Mouse (Mus musculus) ovary, postnatal 36 days (tissue): ENCODE data around the gene Rpl5.
"Not testable (repeated sequence)": the region's sequence is repeated elsewhere in the genome, so short reads cannot be mapped to it uniquely, and the experiment has no call there.

Experiments
- DNase-seq: peaks from one replicate; pipeline ENCODE4 v3.0.0; 2022; ENCODE audit warnings: low spot score, mixed read lengths

Gene Rpl5

DNA sequence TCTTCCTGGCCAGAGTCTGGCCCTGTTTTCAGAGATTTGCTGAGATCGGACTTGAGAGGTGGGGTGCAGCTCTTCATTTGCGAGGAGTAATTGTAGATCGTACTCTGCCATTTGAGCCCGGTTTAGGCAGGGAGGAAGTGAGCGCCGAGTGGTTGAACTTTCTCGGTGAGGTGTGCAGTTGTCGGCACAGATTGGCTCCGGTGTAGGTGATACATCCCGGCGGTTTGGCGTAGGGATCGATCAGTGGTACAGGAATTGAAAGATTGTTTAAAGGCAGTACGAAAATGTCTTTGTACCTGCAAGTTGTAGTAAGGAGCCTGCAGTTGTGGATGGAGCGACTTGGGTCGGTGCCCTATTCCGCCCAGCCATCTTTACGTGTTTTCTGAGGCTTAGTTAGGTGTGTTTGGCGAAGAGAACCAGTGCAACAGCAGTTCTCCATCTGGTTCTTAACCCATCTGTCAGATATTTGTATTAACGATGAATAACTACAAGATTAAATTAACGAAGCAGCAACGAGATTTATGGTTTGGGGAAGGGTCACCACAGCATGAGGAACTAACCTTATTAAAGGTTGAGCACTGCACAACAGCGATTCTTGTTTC, 813 bp downstream of the Rpl5 start:
- no peak for DNase-seq

- DNase-seq: no peak
Measured at GRCm38 (mm10) chr5:107904325-107904724, 4.0 kb downstream of the Rpl5 start.

DNA sequence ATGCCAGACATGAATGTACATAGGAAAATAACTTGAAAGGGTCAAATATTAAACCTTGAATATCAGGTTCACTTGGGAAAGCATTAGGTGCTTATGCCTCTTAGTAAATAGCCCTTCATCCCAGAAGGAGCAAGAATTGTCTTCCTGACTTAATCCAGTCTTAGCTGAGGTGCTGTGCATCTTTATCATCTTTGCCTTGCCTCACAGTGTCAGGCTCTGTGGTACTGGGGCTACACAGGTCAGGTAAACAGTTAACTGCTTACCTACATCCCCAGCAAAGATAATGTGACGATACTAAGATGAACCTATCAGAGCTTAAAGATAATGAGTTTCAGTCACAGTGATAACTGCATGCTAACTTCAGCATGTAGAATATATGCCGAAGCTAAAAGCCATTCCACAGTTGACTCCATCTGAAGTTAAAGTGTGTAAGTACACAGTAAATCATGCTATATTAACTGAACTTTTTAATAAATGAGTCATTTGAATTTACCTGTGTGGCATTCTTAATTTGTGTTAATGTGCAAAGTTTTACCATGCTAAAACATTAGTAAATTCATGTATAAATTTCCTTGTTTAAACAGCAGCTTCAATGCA, 8.3 kb downstream of the Rpl5 start:
- no peak for DNase-seq

GRCm38 (mm10) chr5:107909668-107910067, 9.4 kb downstream of the Rpl5 start:
- no peak for DNase-seq

- DNase-seq: no peak
Measured at GRCm38 (mm10) chr5:107910084-107910616, 9.8 kb downstream of the Rpl5 start.

- DNase-seq: no peak
Measured at GRCm38 (mm10) chr5:107911012-107911411, 10.7 kb downstream of the Rpl5 start.

DNA sequence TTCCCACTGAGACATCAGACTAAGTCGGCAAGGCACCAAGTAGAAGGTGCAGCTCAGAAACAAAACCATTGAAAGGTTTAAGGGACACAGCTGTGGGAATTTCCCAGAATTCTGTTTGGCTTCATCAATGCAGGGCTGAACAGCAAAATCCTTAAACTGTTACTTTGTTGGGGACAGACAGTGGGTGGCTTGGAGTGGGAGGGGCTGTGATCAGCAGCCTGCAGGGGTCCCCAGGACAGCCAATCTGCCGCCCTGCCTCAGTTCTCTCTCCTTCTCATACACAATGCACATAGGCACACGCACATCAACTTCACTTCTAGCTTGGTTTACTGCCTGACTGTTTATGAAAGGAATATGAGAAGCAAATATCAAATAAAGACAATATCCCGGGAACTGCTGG, 15.0 kb downstream of the Rpl5 start:
- no peak for DNase-seq

- DNase-seq: no peak
Measured at GRCm38 (mm10) chr5:107921400-107922252, 21.3 kb downstream of the Rpl5 start.

DNA sequence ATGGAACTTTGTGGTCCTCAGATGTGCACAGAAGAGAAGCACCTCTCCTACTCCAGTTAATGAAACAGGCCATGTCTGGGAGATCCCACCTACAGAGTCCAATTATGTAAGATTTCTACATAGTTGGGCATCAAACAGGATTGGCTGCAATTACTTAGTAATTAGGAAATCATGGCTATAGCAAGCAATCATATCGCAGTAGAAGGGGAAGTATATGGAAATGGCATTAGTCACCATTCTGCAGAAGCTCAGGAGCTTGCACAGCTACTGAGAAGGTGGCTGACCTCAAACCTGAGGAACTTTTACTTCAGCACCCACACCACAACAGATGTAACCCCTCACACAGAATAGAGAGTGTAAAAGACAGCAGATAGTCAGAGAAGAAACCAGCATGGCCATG, 22.5 kb downstream of the Rpl5 start:
- no peak for DNase-seq

DNA sequence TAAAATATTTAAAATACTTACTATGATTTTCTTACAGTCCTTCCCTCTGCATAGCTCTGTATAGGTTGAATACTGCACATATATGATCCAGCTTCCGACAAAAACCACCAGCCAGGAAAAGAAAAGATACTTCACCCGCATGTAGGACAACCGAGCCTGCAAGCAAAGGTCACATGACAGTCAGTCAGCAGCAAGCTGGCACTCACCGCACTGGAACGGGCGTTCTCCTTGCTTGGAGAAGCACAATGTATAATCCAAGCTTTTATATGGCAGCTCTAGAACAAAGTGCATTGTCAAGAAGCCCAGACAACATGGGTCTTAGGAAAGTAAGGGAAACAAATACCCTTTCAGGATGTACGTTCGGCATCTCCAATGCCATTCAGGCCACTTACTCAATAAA, 24.3 kb downstream of the Rpl5 start:
- no peak for DNase-seq

- no peak for DNase-seq
Measured at GRCm38 (mm10) chr5:107926550-107927249, 26.4 kb downstream of the Rpl5 start.

- DNase-seq: no peak
Measured at GRCm38 (mm10) chr5:107932556-107932955, 32.3 kb downstream of the Rpl5 start.

DNA sequence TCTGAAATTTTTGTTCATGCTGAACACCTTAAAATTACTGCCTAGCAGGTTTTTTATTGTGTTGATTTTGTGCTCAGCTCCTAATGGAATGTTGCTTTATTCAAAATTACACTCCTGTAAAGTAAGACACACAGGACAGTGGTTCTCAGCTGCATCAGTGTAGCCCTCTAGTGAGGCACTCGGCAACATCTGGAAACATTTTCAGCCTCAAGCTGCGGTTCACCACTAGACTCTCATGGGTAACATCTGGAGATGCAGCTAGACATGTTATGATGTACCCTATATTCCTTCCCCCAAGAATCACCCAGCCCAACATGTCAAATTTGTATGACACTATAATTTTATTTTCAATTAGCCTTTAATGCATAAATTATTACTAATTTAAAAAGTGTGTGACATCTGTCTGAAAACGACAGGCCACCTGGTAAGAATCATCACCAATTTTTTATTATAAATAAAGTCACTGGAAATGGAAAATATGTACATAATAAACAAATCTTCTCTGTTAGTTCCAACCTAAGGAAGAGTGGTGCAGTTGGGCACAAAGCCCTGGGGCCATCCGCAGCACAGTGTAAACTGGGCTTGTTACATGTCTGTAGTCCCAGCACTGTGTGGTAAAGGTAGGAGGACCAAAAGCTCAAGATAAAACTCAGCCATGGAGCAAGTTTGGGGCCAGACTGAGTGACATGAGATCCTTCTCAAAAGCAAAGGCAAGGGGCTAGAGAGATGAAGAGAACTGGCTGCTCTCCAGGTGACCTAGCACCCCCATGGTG, 33.1 kb downstream of the Rpl5 start:
- no peak for DNase-seq

- no peak for DNase-seq
Measured at GRCm38 (mm10) chr5:107934770-107935543, 34.7 kb downstream of the Rpl5 start.

DNA sequence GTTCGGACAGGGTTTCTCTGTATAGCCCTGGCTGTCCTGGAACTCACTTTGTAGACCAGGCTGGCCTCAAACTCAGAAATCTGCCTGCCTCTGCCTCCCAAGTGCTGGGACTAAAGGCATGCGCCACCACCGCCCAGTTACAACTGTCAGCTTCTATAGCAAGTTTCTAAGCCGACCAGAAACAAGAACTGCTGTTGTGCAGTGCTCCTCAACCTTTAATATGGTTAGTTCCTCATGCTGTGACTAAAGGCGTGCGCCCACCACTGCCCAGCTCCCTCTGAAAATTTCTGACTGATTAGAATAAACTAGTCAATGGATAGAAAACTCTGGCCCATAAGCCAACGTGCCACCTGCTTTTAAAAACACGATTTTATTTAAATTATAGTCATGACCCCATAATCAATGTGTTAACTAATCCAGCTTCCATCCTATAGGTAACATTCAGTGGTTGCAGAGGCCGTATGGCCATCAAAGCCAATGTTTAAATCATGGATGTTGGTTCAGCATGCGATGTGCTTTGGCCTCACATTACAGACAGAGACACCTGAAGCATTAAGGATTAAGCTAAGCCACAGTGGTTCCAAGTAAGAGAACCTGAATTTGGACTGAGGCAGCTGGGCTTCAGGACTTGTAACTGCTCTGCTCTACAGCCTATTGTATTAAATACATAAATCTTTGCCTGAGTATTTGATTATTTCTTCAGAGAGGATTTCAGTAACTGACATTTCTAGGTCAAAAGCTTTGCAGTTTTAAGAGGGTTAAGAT, 36.5 kb downstream of the Rpl5 start:
- DNase-seq: no peak

DNA sequence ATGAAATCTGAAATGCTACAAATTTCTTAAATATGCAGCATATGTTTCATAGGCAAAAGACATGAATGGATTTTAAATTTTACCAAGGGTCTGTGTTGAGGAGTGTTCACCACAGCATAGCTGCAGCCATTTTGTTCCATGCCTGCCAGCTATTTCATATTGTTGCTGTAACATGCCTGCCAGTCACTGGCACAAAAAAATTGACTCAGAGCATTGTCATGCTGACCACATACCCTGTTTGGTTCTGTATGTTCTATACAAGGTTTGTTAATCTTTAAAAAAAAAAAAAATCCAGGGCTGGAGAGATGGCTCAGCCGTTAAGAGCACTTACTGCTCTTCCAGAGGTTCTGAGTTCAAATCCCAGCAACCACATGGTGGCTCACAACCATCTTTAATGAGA, 38.2 kb downstream of the Rpl5 start:
- not testable (repeated sequence) for DNase-seq

DNA sequence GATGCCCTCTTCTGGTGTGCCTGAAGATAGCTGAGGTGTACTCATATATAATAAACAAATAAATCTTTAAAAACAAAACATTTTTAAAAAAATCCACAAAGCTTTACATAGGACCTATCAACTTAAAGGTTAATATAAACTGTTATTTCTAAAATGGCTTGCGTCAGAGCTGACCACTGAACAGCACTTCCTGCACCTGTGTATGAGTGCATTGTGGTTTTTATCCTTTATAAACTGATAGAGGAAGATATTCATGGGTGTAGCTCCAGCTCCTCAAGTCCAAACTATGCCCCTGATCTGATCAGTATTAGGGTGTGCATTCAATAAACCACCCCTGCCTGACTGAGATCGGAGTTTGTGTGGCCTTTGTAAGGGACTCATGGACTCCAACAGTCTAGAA, 38.6 kb downstream of the Rpl5 start:
- DNase-seq: no peak

- DNase-seq: no peak
Measured at GRCm38 (mm10) chr5:107939701-107940100, 39.4 kb downstream of the Rpl5 start.

GRCm38 (mm10) chr5:107941222-107941621, 40.9 kb downstream of the Rpl5 start:
- no peak for DNase-seq

- no peak for DNase-seq
Measured at GRCm38 (mm10) chr5:107942941-107943340, 42.6 kb downstream of the Rpl5 start.
